Mouse (Mus musculus) layer of hippocampus, postnatal 25 days (tissue): Measurements from ENCODE around the gene Uba3. TPM values are rescaled to one million over a fixed set of nuclear protein-coding genes. Genes with fewer than 3 reads are reported as not detected.

Source experiments
- DNase-seq, 2 experiments: peaks; one replicate each; pipeline ENCODE4 v3.0.0; 2022; ENCODE audit warnings: mixed read lengths in 2 of 2, low spot score in 1 of 2; ENCODE audit errors: extremely low spot score in 1 of 2
- total RNA-seq, 2 experiments: library from RNA; stranded (reverse); gene quantifications; 2 replicates each; pipeline ENCODE4 v1.2.3; 2021

Uba3 gene
- total RNA-seq, 2 experiments from 2014 or later = 70.4 to 71.5 TPM

GRCm38 (mm10) chr6:97210962-97211601, 5.6 kb upstream of the Uba3 start:
- no peak for DNase-seq

GRCm38 (mm10) chr6:97210191-97210961, 4.9 kb upstream of the Uba3 start, which contains the start of gene Arl6ip5:
Gene Arl6ip5, plus strand, starts transcription at chr6:97210689.
- peak; percentile 74 to 75 for DNase-seq

- no peak for DNase-seq
Measured at GRCm38 (mm10) chr6:97209751-97210150, 4.3 kb upstream of the Uba3 start.

- no peak for DNase-seq
Measured at GRCm38 (mm10) chr6:97209201-97209600, 3.8 kb upstream of the Uba3 start.

- DNase-seq = no peak
Measured at GRCm38 (mm10) chr6:97208406-97208805, 3.0 kb upstream of the Uba3 start.

GRCm38 (mm10) chr6:97207085-97207484, 1.6 kb upstream of the Uba3 start:
- DNase-seq = no peak

GRCm38 (mm10) chr6:97204952-97205351, 495 bp downstream of the Uba3 start:
- no peak for DNase-seq

GRCm38 (mm10) chr6:97204252-97204869, 1.1 kb downstream of the Uba3 start:
- no peak for DNase-seq

GRCm38 (mm10) chr6:97202477-97202876, 3.0 kb downstream of the Uba3 start:
- no peak for DNase-seq

GRCm38 (mm10) chr6:97200437-97200836, 5.0 kb downstream of the Uba3 start:
- no peak for DNase-seq

GRCm38 (mm10) chr6:97179367-97179828, 26.0 kb downstream of the Uba3 start:
- no peak for DNase-seq

GRCm38 (mm10) chr6:97178491-97179366, 26.7 kb downstream of the Uba3 start, which contains the start of gene Tmf1:
Gene Tmf1, minus strand, starts transcription at chr6:97179122.
- DNase-seq = peak; percentile 90 to 94

GRCm38 (mm10) chr6:97175716-97176115, 29.7 kb downstream of the Uba3 start:
- no peak for DNase-seq

- DNase-seq = no peak
Measured at GRCm38 (mm10) chr6:97150156-97150555, 55.3 kb downstream of the Uba3 start.

GRCm38 (mm10) chr6:97149721-97150120, 55.7 kb downstream of the Uba3 start:
- no peak for DNase-seq

- peak; percentile 62 to 74 for DNase-seq
Measured at GRCm38 (mm10) chr6:97148383-97149251, 56.8 kb downstream of the Uba3 start, which contains the start of gene Eogt. Gene Eogt, minus strand, starts transcription at chr6:97149182.

GRCm38 (mm10) chr6:97147755-97148382, 57.6 kb downstream of the Uba3 start:
- peak in 1 of 2 experiments; percentile 35 for DNase-seq

- DNase-seq = no peak
Measured at GRCm38 (mm10) chr6:97145156-97145555, 60.3 kb downstream of the Uba3 start.

GRCm38 (mm10) chr6:97144359-97144758, 61.1 kb downstream of the Uba3 start:
- DNase-seq = no peak
